Mouse (Mus musculus) midbrain, embryonic 14.5 days (tissue): Measurements from ENCODE around the gene Alg14. TPM values are rescaled to one million over a fixed set of nuclear protein-coding genes. Genes with fewer than 3 reads are reported as not detected.

ENCODE experiments used
- ATAC-seq: fragments of 200-750 bp; cut with Nextera tagmentation; 2 replicates; pipeline ENCODE4 v1.8.0; 2017; ENCODE audit warnings: moderate number of reproducible peaks, moderate library complexity; ENCODE audit not compliant: low FRiP score, low TSS enrichment
- DNase-seq: peaks from one replicate; pipeline ENCODE4 v3.0.0-alpha.2; 2015
- H3K27ac ChIP-seq: fragments of 300-500 bp; sonication (generic); replicated peaks from 2 replicates; pipeline ENCODE4 v1.5.1; 2014; ENCODE audit warnings: mild to moderate bottlenecking, low read depth, low read length, moderate library complexity
- H3K27me3 ChIP-seq: fragments of 300-500 bp; sonication (generic); 2 replicates; pipeline ENCODE4 v1.6.1; 2014; ENCODE audit warnings: low read length, control low read depth, mixed read lengths; ENCODE audit not compliant: control insufficient read depth, insufficient read depth
- H3K36me3 ChIP-seq: fragments of 300-500 bp; sonication (generic); 2 replicates; pipeline ENCODE4 v1.6.1; 2014; ENCODE audit warnings: low read length, control low read depth; ENCODE audit not compliant: control insufficient read depth, insufficient read depth
- H3K4me1 ChIP-seq: fragments of 300-500 bp; sonication (generic); 2 replicates; pipeline ENCODE4 v1.6.1; 2014; ENCODE audit warnings: mild to moderate bottlenecking, antibody characterized with exemption, low read length, control low read depth; ENCODE audit not compliant: control insufficient read depth, insufficient read depth
- H3K4me2 ChIP-seq: fragments of 300-500 bp; sonication (generic); 2 replicates; pipeline ENCODE4 v1.6.1; 2014; ENCODE audit warnings: mild to moderate bottlenecking, low read length, moderate library complexity
- H3K4me3 ChIP-seq: fragments of 300-500 bp; sonication (generic); replicated peaks from 2 replicates; pipeline ENCODE4 v1.5.1; 2014; ENCODE audit warnings: low read depth, low read length
- H3K9ac ChIP-seq: fragments of 300-500 bp; sonication (generic); replicated peaks from 2 replicates; pipeline ENCODE4 v1.6.1; 2014; ENCODE audit warnings: mild to moderate bottlenecking, low read length, moderate library complexity
- H3K9me3 ChIP-seq: fragments of 300-500 bp; sonication (generic); 2 replicates; pipeline ENCODE4 v1.6.1; 2016; ENCODE audit warnings: low read length, control low read depth, mixed read lengths; ENCODE audit not compliant: control insufficient read depth
- WGBS: fragments of 180-500 bp; shearing (Covaris S2); extraction: QIAGEN DNeasy Blood & Tissue Kit; methylation state at CpG from one replicate; pipeline ENCODE4 v1.1.7; 2014; 5-methylcytosine and 5-hydroxymethylcytosine counted together
- polyA plus RNA-seq: library from polyadenylated mRNA; unstranded; fragments of >200 nt; fragmentation: Nextera tagmentation; extraction: Ambion mirVana; gene quantifications from 2 replicates; pipeline ENCODE4 v1.2.1, GENCODE M21; 2014

Alg14 gene
- polyA plus RNA-seq, result 29.8 and 34.3 TPM in 2 replicates

DNA sequence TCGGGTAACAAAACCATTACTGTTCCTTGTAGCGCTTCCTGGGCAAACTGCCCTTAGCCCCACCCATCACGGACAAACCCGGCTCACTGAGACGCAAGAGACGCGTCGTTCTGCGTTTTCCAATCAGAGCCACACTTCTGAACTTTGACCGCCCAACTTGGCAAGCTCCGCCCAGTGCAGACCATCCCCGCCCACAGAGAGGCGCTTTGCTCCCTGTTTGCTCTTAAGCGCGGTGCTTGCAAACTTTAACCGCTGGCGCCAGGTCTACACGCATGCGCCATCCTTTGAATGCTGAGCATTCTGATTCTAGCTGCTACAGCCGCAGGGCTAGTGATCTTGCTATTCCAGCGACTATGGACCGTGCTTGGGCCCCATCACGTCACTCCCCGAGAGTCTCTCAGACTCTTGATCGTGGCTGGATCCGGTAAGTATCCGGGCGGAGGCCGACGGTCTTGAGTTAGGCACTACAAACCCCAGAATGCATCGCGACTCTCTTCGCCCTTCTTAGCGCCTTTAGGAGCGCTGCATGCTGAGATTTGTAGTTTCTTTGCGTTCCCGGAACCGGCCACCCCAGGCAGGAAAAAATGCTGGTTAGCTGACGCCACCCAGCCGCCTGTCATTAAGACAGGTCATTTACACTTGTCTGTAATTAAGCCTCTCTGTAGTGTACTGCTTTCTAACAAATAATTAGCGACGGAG lies at the start of gene Alg14:
Gene Alg14 (plus strand): TSS at position 214 of the 699 bp plus-strand sequence.
- Histone ChIP-seq H3K4me3 (peak within 1 kb of the TSS; percentile 59), H3K27ac (peak within 1 kb of the TSS; percentile 91), H3K36me3 (no peaks in the 10 kb centered on the region), H3K4me2 (peak within 1 kb of the TSS; percentile 55), H3K9ac (peak within 1 kb of the TSS; percentile 57), H3K27me3 (no peaks in the 10 kb centered on the region), H3K4me1 (no peaks in the 10 kb centered on the region), H3K9me3 (no peaks in the 10 kb centered on the region)
- ATAC-seq (peak; percentile 96), DNase-seq (peak; percentile 97)
- WGBS, result under 1% methylated on average over 42 of the region's 42 CpGs

DNA sequence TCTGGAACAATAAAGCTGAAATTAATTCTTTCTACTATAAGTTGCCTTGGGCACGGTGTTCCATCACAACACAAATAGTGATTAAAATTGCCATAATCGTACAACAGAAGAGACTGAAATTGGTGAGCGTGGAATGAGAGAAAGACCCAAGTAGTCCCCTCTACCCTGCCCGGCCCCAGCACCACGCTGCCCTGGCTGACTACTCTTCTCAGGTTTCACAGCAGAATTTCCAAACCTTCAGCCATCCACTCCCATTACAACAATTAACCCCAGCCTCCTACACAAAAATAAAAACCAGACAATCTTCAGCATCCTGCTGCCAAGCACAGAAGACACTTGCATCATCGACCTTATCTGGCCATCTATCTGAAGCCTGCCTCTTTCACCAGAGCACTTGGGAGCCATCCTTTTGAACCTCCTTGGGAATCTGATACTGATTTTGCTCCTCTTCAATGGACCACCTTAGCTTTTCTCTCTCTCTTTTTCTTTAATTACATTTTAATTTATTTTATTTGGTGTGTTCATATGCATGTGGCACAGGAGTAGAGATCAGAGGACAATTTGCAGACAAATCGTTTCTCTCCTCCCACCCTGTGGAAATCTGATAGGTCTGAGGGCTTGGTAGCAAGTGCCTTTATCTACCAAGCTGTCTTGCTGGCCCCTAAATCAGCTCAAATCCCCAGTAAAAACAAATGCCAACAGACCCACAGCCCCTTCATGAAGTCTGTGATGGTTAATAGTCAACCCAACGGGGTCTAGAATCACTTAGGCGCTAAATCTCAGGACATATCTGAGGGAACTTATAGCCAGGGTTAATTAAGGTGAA lies 49.2 kb upstream of the Alg14 start:
- Histone ChIP-seq H3K4me3 (no peak overlapping the region), H3K4me1 (peaks cover 7% of the 10 kb centered on the region; the same call in 1 of the 2 replicates), H3K27me3 (no peaks in the 10 kb centered on the region), H3K9me3 (no peaks in the 10 kb centered on the region), H3K36me3 (no peaks in the 10 kb centered on the region), H3K27ac (no peak overlapping the region), H3K9ac (no peak overlapping the region), H3K4me2 (no peak overlapping the region)
- ATAC-seq (no peak), DNase-seq (no peak)
- WGBS, result 85% methylated on average over 9 of the region's 9 CpGs

DNA sequence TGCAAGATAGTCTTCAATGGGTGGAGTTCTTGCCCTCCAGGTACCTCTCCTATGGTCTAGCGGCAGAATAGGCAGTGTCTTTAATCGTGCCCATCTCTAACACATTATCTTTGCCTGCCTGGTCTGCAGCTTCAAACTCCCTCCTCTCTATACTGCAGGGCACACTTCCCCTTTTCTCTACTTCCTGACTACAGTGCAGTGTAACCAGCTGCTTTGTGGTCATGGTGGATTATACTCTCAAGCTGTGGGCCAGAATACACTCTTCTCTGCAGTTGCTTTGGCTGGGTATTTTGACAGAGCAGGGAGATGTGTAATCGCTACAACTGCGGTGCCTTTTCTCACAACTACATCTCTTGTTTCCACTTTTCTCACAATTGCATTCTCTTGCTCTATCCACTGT lies 48.6 kb upstream of the Alg14 start:
- 76% methylated on average over 4 of the region's 4 CpGs for WGBS
- DNase-seq, result peak; percentile 25
- H3K4me2 ChIP-seq, result no peak overlapping the region
- no peak overlapping the region for H3K4me3 ChIP-seq
- no peak for ATAC-seq
- H3K9ac ChIP-seq, result no peak overlapping the region
- H3K4me1 ChIP-seq, result peaks cover 7% of the 10 kb centered on the region; the same call in 1 of the 2 replicates
- no peaks in the 10 kb centered on the region for H3K9me3 ChIP-seq
- H3K27me3 ChIP-seq, result no peaks in the 10 kb centered on the region
- H3K36me3 ChIP-seq, result no peaks in the 10 kb centered on the region
- H3K27ac ChIP-seq, result no peak overlapping the region

DNA sequence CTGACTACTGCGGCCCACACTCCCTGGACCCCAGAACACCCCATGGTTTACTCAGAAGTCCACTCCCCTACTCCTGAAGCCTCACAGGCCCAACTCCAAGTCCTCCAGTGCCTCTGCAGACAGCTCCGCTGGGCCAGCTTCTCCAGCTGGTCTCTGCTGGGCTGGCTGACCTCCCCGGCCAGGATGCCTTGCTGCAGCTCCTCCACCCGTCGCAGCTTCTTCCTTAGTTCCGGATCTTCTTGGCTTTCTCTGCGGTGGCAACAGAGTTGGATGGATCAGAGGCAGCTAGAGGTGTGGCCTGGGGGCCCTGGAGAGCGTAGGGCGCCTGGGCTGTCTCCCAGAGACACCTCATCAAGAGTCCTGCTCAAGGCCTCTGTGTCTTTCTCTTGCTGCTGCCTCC lies 41.5 kb upstream of the Alg14 start:
- 92% methylated on average over 9 of the region's 9 CpGs for WGBS
- DNase-seq (no peak), ATAC-seq (no peak)
- no peak overlapping the region for H3K4me3 ChIP-seq
- H3K27me3 ChIP-seq, result no peaks in the 10 kb centered on the region
- no peaks in the 10 kb centered on the region for H3K9me3 ChIP-seq
- no peak overlapping the region for H3K9ac ChIP-seq
- H3K4me1 ChIP-seq, result no peaks in the 10 kb centered on the region
- no peaks in the 10 kb centered on the region for H3K36me3 ChIP-seq
- H3K4me2 ChIP-seq, result no peak overlapping the region
- H3K27ac ChIP-seq, result no peak overlapping the region

DNA sequence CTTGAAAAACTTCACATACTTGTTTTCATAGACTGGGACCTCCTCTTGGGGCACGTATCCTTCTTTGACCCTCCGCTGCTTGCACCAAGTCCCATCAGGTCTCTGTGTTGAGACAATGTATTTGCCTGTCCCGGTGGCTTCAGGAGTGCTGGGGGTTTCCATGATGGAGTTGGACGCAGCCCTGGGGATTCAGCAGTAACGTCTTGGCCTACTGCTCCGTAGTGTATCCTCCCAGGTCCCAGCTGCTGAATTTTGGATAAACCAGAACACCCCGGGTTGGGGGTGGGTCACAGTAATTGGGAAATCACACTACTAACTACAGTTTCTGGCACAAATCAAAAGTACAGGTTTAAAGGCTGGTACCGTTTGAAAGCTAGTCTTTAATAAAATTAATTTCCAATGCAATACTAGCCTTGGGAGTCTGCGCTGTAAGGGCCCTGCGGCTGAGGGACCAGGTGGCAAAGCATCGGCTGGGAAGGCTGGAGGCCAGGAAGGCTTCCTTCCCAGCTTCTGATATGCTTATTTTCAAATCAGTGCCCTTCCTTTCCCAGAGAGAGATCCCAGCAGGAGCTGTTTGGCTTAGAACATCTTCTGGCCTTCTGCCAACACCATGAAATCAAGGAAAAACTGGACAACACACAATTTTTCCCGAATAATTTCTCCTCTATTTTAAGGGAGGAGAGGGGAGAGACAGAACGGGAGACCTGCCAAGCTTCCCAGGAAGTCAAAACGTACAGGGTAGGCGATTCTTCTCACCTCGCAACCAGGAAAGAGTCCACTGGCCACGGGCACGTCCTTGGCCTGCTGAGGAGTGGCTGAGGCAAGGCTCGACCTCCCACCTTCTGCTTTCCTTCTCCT lies 40.8 kb upstream of the Alg14 start:
- H3K4me1 ChIP-seq, result no peaks in the 10 kb centered on the region
- H3K9me3 ChIP-seq, result no peaks in the 10 kb centered on the region
- H3K4me2 ChIP-seq, result no peak overlapping the region
- WGBS, result 71% methylated on average over 19 of the region's 19 CpGs
- H3K36me3 ChIP-seq, result no peaks in the 10 kb centered on the region
- peak; percentile 37 for DNase-seq
- no peak overlapping the region for H3K27ac ChIP-seq
- H3K9ac ChIP-seq, result no peak overlapping the region
- no peaks in the 10 kb centered on the region for H3K27me3 ChIP-seq
- H3K4me3 ChIP-seq, result no peak overlapping the region
- ATAC-seq, result no peak

DNA sequence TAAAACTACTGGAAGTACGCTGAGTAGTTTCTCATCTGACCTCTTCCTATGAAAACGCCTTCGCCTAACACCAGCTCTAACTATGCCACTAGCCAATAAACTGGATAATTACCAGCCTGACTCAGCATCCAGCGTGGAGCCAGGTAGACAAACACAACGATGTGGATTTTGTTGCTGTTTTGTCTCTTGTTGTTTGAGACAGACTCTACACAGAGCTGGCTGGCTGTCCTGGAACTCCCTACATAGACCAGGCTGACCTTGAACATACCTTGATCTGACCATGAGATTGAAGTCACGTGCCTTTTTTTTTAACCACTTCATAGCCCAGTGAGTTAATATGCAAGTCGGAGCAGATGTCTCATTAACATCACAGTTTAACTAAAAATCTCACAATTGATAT lies 36.1 kb upstream of the Alg14 start:
- H3K9ac ChIP-seq, result no peak overlapping the region
- no peak overlapping the region for H3K4me3 ChIP-seq
- H3K9me3 ChIP-seq, result no peaks in the 10 kb centered on the region
- no peak for DNase-seq
- 94% methylated on average over 7 of the region's 7 CpGs for WGBS
- H3K4me2 ChIP-seq, result no peak overlapping the region
- no peaks in the 10 kb centered on the region for H3K4me1 ChIP-seq
- peaks cover under 1% of the 10 kb centered on the region; the same call in 1 of the 2 replicates for H3K27me3 ChIP-seq
- no peak overlapping the region for H3K27ac ChIP-seq
- H3K36me3 ChIP-seq, result no peaks in the 10 kb centered on the region
- no peak for ATAC-seq

DNA sequence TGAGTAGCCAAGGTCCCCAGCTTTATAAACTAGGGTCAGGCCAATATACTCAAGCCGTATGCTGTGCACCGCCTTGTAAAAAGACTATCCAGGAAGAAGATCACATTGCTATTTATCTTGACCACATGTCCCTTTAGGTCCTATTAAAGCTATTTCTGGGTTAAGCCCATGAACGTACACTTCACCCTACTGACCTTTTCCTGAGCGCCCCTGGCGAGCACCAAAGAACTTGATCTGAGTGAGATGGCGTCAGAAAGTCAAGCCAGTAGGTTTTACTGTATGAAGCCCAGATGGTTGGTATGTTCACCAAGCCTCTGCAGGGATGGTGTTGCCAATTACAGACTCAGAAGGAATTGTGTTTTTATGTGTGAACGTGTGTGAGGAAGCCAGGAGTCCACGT lies 35.4 kb upstream of the Alg14 start:
- Histone ChIP-seq H3K9me3 (no peaks in the 10 kb centered on the region), H3K4me2 (no peak overlapping the region), H3K4me1 (no peaks in the 10 kb centered on the region), H3K27me3 (peaks cover 7% of the 10 kb centered on the region; the same call in 1 of the 2 replicates), H3K4me3 (no peak overlapping the region), H3K36me3 (no peaks in the 10 kb centered on the region), H3K9ac (no peak overlapping the region), H3K27ac (no peak overlapping the region)
- DNase-seq (no peak), ATAC-seq (no peak)
- WGBS, result 88% methylated on average over 8 of the region's 8 CpGs

DNA sequence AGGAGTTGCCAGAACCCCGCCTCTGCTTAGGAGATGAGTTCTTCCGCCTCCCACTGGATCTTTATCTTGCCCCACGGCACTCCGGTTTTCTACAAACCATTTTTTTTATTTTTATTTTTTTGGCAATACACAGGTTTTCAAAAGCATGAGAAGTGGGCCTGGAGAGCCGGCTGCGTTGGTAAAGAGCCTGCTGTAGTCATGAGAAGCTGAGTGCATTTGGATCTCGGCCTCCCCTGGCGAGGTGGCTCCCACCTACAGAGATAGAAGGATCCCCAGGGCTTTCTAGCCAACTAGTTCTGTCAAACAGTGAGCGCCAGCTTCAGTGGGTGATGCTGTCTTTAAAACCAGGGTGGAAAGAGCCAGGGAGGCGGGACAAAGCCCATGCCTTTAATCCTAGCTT lies 34.2 kb upstream of the Alg14 start:
- Histone ChIP-seq H3K9me3 (no peaks in the 10 kb centered on the region), H3K4me3 (no peak overlapping the region), H3K36me3 (no peaks in the 10 kb centered on the region), H3K4me1 (no peaks in the 10 kb centered on the region), H3K27me3 (peaks cover 18% of the 10 kb centered on the region), H3K27ac (no peak overlapping the region), H3K9ac (no peak overlapping the region), H3K4me2 (no peak overlapping the region)
- ATAC-seq, result no peak
- no peak for DNase-seq
- WGBS, result 73% methylated on average over 10 of the region's 10 CpGs
